Mouse (Mus musculus) urinary bladder, adult 18-20 months (tissue): ENCODE measurements at regions not wholly inside any gene's neighbourhood (a gene's known extent, or its start where the extent isn't known, plus 50 kb on each side); places are given as distances from the start of the nearest gene placed in this dataset.

ENCODE experiments used
- DNase-seq, 2 experiments: peaks; one replicate each; pipeline ENCODE4 v3.0.0; 2022; ENCODE audit warnings: low spot score in 2 of 2, mixed read lengths in 2 of 2

DNA sequence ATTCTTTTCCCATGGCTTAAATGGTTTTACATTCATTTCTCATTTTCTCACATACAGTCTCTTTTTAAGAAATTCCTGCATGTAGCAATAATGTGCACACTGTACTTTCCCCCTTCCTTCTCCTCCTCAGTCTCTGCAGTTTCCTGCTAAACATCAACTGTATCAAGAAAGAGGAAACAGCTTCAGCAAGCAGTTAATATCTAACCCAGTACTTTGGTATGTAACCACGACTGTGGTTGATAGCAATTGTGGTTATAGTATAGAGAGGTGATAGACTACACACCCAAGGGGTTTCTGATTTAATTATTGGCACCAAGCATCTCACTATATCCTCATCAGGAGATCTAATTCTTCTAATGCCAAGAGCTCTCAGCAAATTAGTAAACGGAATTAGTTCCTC, 52.8 kb upstream of the Eci2 start:
- DNase-seq: no peak

DNA sequence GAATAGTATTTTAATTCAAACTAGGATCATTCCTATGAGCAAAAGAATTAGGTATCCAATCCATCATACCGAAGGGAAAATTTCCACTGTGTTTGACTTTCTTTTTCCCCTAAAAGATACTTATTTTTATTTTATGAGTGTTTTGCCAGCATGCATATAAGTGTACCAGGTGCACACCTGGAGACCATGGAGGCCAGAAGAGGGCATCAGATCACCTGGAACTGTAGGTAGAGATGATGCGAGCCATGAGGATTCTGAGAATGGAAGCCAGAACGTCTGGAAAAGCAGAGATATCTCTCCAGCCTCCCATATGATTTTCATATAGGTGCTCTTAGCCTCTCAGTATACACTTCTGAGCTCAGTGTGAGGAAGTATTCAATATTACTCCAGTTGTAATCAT, 58.5 kb upstream of the Eci2 start:
- DNase-seq: no peak

- peak in 1 of 2 experiments; percentile 2 for DNase-seq
Measured at GRCm38 (mm10) chr13:35087246-35088040, 60.5 kb upstream of the Eci2 start.

- DNase-seq: no peak
Measured at GRCm38 (mm10) chr13:35091155-35091554, 64.3 kb upstream of the Eci2 start.

- no peak for DNase-seq
Measured at GRCm38 (mm10) chr13:35119782-35120181, 92.9 kb upstream of the Eci2 start.

GRCm38 (mm10) chr13:35129475-35129874, 102.6 kb upstream of the Eci2 start:
- no peak for DNase-seq

GRCm38 (mm10) chr13:35131272-35132185, 104.6 kb upstream of the Eci2 start:
- DNase-seq: no peak

- no peak for DNase-seq
Measured at GRCm38 (mm10) chr13:35151629-35152028, 124.7 kb upstream of the Eci2 start.

GRCm38 (mm10) chr13:35159456-35159855, 132.6 kb upstream of the Eci2 start:
- no peak for DNase-seq

- DNase-seq: no peak
Measured at GRCm38 (mm10) chr13:35160767-35161166, 133.9 kb upstream of the Eci2 start.

GRCm38 (mm10) chr13:35166080-35166479, 139.2 kb upstream of the Eci2 start:
- DNase-seq: no peak

DNA sequence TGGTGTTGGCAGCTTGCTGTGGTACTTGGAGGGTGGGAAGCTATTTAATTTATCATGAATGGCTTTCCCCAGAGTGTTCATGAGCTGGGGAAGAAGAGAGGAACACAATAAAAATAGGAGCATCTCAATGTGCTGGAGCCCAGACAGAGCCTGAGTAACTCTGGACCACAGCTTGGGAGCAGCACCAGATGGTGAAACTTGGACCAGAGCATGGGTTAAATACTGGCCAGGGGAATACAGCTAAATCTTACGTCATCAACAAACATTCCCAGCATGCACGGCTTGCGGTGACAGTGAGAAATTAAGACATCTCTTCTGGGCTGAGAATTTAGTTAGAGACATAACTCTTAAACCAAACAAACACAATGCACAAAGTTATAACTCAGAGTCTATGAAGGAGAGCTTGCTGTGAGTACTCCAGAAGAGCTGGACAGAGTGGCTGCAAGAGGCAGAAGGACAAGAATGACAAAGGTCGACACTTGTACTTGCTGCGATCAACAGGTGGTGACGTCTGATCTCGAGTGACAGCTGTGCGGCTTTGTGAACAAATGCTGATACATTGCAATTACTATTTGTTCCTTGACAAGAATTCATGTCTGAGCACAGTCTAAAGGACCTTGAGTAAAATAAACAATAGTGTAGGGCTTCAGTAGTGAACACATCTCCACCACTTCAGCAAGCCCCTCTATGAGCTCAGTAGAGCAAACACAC, 140.1 kb upstream of the Eci2 start:
- DNase-seq: peak in 1 of 2 experiments; percentile 16

DNA sequence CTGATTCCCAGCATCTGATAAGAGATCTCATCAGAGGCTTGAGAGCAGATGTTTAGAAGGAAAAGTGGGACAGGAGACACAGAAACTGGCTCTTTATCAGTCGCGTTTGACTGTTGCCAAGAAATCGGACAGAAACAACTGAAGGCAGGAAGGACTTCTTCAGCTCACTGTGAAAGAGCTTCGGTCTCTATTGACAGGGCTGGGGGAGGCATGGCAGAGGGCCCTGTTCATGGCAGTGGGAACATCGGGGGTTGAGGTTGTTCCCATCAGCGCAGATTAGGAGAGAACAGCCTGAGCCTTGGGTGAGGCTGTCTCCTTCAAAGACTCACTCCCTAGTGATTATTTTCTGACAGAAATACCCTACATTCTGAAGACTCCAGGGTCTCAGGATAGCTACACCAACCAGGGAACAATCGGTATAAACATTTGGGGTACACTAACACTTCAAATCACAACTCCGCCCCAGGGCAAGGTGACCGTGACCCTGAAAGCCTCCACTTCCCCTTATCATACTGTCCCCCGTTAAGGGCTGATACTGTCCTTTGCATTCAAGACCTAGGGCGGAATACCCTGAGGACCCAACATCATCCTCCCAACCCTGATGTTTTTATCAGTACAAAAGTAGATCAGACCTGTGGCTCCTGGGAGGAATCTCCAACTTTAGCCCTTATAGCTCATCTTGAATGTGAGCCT, 144.8 kb upstream of the Eci2 start:
- DNase-seq: no peak

DNA sequence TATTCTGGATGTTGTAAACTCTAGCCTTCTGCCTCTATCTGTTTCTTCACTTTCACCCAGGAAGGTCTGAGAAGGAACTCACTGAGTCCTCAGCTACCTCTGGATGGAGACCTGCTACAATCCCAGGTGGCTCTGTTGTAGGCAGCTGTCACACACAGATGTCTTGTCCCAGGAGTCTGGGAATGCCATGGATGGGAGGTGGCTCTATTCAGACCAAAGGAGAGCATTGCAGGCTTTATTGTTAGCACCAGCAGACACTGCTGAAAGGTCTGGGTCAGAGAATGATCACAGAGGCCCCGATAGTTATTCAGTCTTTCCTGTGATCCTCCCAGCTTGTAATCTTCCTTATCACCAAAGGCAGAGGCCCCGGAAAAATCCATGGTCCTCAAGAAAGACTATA, 146.6 kb upstream of the Eci2 start:
- no peak for DNase-seq

DNA sequence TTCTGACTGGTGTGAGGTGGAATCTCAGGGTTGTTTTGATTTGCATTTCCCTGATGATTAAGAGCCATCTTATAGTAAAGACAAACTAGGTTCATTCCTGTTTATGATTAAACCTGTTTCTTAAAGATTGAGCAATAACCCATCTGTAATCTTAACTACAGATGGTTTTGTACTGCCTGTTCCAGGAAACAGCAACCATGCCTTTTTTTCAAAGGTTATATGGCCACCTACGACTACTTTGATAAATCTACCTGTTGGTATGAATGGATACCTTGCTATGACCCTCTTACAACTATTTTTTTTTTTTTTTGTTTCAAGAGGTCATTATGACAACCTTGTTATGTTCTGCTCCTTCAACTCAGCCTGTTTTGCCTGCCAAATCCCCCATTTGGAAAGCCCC, 148.7 kb upstream of the Eci2 start:
- DNase-seq: no peak

DNA sequence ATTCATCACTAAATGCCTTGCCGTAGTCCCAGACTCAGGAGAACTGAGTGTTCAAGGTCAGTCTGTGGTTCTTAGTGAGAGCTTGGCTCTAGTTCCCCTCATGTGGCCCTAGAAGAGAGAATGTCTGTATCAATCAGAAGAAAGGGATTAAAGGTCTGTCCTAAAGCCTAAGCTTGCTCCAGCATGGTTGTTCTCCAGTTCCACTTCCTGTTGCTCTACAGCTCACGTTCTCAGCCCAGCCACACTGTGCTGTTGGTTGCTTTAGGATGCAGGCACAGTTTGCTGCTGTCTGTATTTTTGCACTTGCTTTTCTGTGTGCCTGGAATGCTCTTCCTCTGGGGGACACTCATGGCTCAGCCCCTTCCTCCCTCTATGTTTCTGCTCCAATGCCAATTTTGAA, 150.4 kb upstream of the Eci2 start:
- DNase-seq: no peak

DNA sequence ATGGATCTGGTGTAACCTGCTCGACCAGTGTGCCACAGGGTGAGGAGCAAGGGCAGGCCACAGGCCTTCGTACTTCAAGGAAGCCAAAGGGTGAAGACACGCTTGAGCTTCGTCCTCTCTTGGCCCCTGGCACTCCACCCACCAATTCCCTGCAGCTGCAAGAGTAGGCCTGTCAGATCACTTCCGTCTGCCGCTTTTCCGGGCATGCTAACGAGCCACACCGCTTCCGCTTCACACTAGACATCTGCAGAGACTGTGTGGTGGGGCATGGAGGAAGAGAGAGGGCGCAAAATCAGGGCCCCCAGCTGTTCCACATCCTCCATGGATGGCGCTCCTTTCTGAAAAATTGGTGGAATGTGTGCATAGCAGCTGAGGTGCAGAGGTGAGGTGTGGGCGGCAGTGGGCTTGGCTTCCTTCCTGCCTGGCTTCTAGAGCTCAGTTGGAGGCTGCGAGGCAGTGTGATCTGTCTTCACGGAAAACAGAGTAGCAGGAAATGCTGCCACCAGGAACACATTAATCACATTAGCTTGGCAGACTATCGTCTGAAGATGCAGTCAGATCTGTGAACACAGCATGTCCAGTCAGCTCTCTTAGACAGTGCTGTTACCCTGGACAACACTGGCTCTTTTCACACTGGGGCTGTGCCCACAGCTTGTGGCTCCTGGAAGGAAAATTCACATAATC, 162.3 kb upstream of the Eci2 start:
- peak; percentile 16 to 25 for DNase-seq

DNA sequence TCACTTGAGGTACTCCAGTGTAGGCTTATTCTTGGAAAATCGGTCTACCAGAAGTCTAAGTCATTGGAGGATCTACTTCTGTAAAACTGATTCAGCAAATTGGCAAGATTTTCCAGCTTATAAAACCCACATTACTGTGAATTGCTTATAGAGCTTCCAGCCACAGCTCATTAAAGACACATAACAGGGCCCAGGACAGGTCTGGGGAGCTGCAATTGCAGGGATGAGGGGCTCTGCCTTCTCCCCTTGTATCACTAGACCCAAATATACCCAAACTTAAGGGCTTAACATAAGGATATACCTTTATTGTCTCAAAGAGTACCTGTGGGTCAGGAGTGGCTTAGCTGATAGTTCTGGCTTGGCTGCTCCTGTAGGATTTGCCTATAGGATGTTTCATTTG, 175.2 kb upstream of the Eci2 start:
- no peak for DNase-seq

DNA sequence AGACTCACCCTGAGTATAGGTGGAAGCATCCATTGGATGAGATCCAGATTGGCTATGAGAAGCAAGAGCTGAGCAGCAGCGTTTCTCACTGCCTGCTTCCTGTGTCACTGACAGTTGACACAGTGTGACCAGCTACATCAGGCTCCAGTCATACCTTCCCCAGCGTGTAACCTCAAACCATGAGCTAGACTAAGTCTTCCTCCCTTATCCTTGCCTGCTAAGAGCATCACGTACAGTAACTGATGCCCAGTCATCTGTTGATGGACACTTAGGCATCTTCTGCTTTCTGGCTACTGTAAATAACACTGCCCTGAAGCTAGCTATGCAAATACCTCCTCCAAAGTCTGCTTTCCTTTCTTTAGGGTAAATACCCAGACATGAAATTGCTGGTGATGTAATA, 181.4 kb upstream of the Eci2 start:
- DNase-seq: no peak

DNA sequence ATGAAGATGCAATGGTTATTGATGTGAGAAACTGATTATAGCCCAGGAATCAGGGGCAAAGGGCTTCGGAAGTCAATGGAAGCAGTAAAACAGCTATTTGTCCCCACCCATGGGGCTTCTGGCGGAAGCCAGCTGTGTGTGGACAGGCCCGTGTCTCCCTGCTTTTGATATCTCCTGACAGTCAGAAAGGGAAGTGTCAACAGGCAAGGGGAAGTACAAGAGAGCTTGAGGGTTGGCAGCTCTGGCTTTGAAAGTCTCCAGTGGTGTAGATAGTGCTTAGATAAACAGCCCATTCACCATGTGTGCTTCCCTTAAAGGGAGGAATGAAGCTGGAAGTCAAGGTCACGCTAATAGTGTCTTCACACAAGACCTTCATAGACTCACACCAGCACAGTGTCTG, 182.7 kb upstream of the Eci2 start:
- no peak for DNase-seq

GRCm38 (mm10) chr13:35211834-35212233, 184.9 kb upstream of the Eci2 start:
- DNase-seq: no peak
